Mouse (Mus musculus): Measurements from ENCODE around the gene Rufy3.

DNA sequence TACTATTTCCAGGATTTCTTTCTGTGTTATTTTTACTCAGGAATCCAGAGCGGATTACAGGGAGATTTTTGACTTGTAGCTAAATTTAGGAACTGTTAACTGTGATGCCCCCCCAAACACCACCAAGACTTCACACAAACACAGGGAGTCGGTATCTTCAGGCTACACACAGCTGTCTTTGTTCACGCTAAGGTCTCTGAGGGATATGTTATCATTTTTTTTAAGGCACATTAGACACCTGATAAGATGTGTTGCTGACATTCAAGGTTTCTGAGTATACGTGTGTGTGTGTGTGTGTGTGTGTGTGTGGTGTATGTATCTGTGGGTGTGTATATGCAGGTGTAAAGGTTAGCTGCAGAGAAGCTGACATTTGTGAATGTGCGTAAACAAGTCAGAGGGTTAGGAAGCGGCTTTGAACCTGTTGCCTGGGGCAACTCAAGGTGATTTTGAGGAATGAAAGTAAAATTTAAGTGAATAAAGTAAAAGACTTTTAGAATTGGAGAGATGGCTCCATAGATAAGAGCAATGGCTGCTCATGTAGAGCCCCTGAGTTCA is 121.0 kb downstream of the Rufy3 start:
- TF ChIP-seq POU5F1 (IDR thresholded peaks at IDR 0.05; ENCODE audit: borderline replicate concordance, low read length), result no peak
- TF ChIP-seq CTCF (conservative IDR thresholded peaks at IDR 0.05; ENCODE audit: low read length), result no peak
